Mouse (Mus musculus) intestine, embryonic 16.5 days (tissue): ENCODE results near the gene Trappc2. TPM values are rescaled to one million over a fixed set of nuclear protein-coding genes. Genes with fewer than 3 reads are reported as not detected.

Source experiments
- ATAC-seq: fragments of 200-750 bp; cut with Nextera tagmentation; 2 replicates; pipeline ENCODE4 v1.8.0; 2017; ENCODE audit warnings: moderate TSS enrichment, moderate library complexity
- H3K27ac ChIP-seq: fragments of 300-500 bp; sonication (generic); 2 replicates; pipeline ENCODE4 v1.5.1; 2014; ENCODE audit warnings: mild to moderate bottlenecking, low read length
- H3K27me3 ChIP-seq: fragments of 300-500 bp; sonication (generic); replicated peaks from 2 replicates; pipeline ENCODE4 v1.6.1; 2014; ENCODE audit warnings: low read length, control low read depth, mixed read lengths; ENCODE audit not compliant: control insufficient read depth, insufficient read depth
- H3K36me3 ChIP-seq: fragments of 300-500 bp; sonication (generic); 2 replicates; pipeline ENCODE4 v1.6.1; 2014; ENCODE audit warnings: low read length, control low read depth; ENCODE audit not compliant: control insufficient read depth, insufficient read depth
- H3K4me1 ChIP-seq: fragments of 300-500 bp; sonication (generic); 2 replicates; pipeline ENCODE4 v1.6.1; 2014; ENCODE audit warnings: low read length, control low read depth, mixed read lengths; ENCODE audit not compliant: control insufficient read depth, insufficient read depth
- H3K4me2 ChIP-seq: fragments of 300-500 bp; sonication (generic); 2 replicates; pipeline ENCODE4 v1.6.1; 2014; ENCODE audit warnings: low read depth, low read length, control low read depth
- H3K4me3 ChIP-seq: fragments of 300-500 bp; sonication (generic); 2 replicates; pipeline ENCODE4 v1.5.1; 2014; ENCODE audit warnings: mild to moderate bottlenecking, low read length
- H3K9ac ChIP-seq: fragments of 300-500 bp; sonication (generic); 2 replicates; pipeline ENCODE4 v1.6.1; 2014; ENCODE audit warnings: low read depth, low read length
- H3K9me3 ChIP-seq: fragments of 300-500 bp; sonication (generic); 2 replicates; pipeline ENCODE4 v1.6.1; 2016; ENCODE audit warnings: low read length, control low read depth; ENCODE audit not compliant: control insufficient read depth
- WGBS: fragments of 180-500 bp; shearing (Covaris S2); extraction: QIAGEN DNeasy Blood & Tissue Kit; methylation state at CpG from one replicate; pipeline ENCODE4 v1.1.7; 2014; 5-methylcytosine and 5-hydroxymethylcytosine counted together
- polyA plus RNA-seq: library from polyadenylated mRNA; unstranded; fragments of >200 nt; fragmentation: Nextera tagmentation; extraction: Ambion mirVana; gene quantifications from 2 replicates; pipeline ENCODE4 v1.2.1, GENCODE M21; 2015

Trappc2 gene
- polyA plus RNA-seq, result 20.5 and 21.2 TPM in 2 replicates

DNA sequence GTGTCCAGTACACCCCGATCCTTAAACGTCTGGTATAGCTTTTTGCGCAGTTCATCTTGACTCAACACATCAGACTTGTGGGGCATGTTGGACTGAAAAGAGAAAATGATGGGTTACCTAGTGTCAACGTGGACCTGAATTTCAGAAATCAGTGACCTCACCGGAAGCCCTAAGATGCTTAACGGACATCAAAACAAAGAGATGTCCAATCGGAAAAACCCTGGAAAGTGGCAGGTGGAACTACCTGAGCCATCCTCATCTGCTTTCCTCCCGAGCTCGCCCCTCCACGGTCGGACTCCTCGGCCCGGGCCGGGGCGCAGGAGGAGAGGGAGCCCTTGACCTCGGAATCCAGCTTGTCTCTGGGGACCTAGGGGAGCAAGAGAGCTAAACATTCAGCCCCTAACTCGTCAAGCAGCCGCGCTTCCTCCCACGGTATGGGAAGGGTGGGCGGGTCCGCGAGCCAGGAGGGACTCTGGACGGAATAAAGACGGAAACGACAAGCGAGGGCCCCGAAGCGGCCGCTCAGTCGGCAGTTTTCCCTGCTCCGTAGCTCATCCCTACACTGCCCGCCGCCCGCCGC lies at the start of gene Trappc2:
TSS of gene Trappc2 (plus strand) at position 539 of the 580 bp plus-strand sequence.
- H3K9me3 ChIP-seq, result no peaks in the 10 kb centered on the region
- no peaks in the 10 kb centered on the region; the same call in 1 of the 2 replicates for H3K27me3 ChIP-seq
- ATAC-seq, result peak; percentile 86
- H3K4me1 ChIP-seq, result no peaks in the 10 kb centered on the region
- peak within 1 kb of the TSS; percentile 79 for H3K9ac ChIP-seq
- no peaks in the 10 kb centered on the region for H3K36me3 ChIP-seq
- H3K4me3 ChIP-seq, result peak within 1 kb of the TSS; percentile 65
- H3K27ac ChIP-seq, result peak within 1 kb of the TSS; percentile 74
- WGBS, result 8% methylated on average over 35 of the region's 36 CpGs
- peak within 1 kb of the TSS; percentile 54 for H3K4me2 ChIP-seq

DNA sequence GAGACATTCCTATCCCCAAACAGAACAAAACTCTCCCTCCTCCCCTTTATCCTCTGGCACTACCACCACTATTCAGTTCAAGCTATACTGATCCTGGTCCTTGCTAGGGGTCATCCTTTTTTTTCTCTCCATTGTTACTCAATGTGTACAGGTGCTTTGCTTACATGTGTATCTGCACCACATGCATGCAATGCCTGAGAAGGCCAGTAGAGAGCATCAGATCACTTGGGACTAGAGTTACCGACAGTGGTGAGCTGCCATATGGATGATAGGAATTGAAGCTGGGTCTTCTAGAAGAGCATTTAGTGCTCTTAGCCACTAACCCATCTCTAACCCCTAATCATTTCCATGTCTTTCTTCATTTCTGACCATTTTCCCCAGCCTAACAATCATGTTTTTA lies 46.6 kb upstream of the Trappc2 start:
- Histone ChIP-seq H3K4me3 (no peak overlapping the region), H3K4me1 (no peaks in the 10 kb centered on the region), H3K27ac (no peak overlapping the region), H3K27me3 (no peaks in the 10 kb centered on the region), H3K4me2 (no peak overlapping the region), H3K9ac (no peak overlapping the region), H3K9me3 (no peaks in the 10 kb centered on the region), H3K36me3 (no peaks in the 10 kb centered on the region)
- WGBS, result 95% methylated on average over 1 of the region's 1 CpGs
- no peak for ATAC-seq

DNA sequence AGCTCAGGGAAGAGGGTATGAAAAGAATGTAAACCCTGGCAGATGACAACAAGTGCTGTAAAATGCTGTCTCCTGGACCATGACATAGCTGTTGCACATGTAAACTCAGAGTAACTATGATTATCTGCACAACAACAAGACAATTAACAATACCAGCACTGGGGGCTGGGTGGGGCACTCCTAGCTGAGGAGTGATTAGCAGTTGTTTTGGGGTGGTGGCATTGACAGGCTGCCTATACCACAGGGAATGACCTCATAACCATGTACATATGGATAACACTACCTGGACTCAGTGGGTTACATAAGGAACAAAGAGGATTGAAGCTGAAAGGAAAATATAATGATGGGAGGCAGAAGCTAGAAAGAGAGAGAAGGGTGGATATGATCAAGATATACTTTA lies 32.5 kb upstream of the Trappc2 start:
- H3K27me3 ChIP-seq, result 0 out of 2 replicates have a peak, but pooled peaks cover 7% of the 10 kb centered on the region
- H3K27ac ChIP-seq, result no peak overlapping the region
- no peak overlapping the region for H3K4me3 ChIP-seq
- no peaks in the 10 kb centered on the region for H3K36me3 ChIP-seq
- no peak overlapping the region for H3K9ac ChIP-seq
- H3K4me2 ChIP-seq, result no peak overlapping the region
- H3K4me1 ChIP-seq, result no peaks in the 10 kb centered on the region
- H3K9me3 ChIP-seq, result no peaks in the 10 kb centered on the region
- ATAC-seq, result no peak

GRCm38 (mm10) chrX:166416196-166416595 lies 24.2 kb upstream of the Trappc2 start:
- Histone ChIP-seq H3K4me2 (no peak overlapping the region), H3K36me3 (no peaks in the 10 kb centered on the region), H3K9me3 (no peaks in the 10 kb centered on the region), H3K4me1 (no peaks in the 10 kb centered on the region), H3K27me3 (no peaks in the 10 kb centered on the region), H3K27ac (no peak overlapping the region), H3K4me3 (no peak overlapping the region), H3K9ac (no peak overlapping the region)
- WGBS, result 75% methylated on average over 5 of the region's 6 CpGs
- ATAC-seq, result no peak

GRCm38 (mm10) chrX:166434812-166435211 lies 5.6 kb upstream of the Trappc2 start:
- H3K27ac ChIP-seq, result no peak overlapping the region
- 87% methylated on average over 2 of the region's 2 CpGs for WGBS

GRCm38 (mm10) chrX:166440616-166441063 lies 266 bp downstream of the Trappc2 start, which contains the start of gene Ofd1:
TSS of gene Ofd1 (minus strand) at chrX:166440704.
- no peaks in the 10 kb centered on the region for H3K36me3 ChIP-seq
- 11% methylated on average over 44 of the region's 44 CpGs for WGBS
- H3K27me3 ChIP-seq, result no peaks in the 10 kb centered on the region; the same call in 1 of the 2 replicates
- peak within 1 kb of the TSS; percentile 54 for H3K4me2 ChIP-seq
- peak within 1 kb of the TSS; percentile 65 for H3K4me3 ChIP-seq
- H3K27ac ChIP-seq, result peak within 1 kb of the TSS; percentile 74
- H3K9me3 ChIP-seq, result no peaks in the 10 kb centered on the region
- peak; percentile 100 for ATAC-seq
- H3K4me1 ChIP-seq, result no peaks in the 10 kb centered on the region
- H3K9ac ChIP-seq, result peak within 1 kb of the TSS; percentile 79

More at GRCm38 (mm10) chrX:166434812-166435211, 5.6 kb upstream of the Trappc2 start:
- Histone ChIP-seq H3K9me3 (no peaks in the 10 kb centered on the region), H3K27me3 (no peaks in the 10 kb centered on the region; the same call in 1 of the 2 replicates), H3K4me2 (no peak overlapping the region), H3K4me1 (no peaks in the 10 kb centered on the region), H3K36me3 (no peaks in the 10 kb centered on the region), H3K9ac (no peak overlapping the region), H3K4me3 (no peak overlapping the region)
- ATAC-seq, result no peak

- ATAC-seq, result no peak
- H3K4me1 ChIP-seq, result no peaks in the 10 kb centered on the region
- no peak overlapping the region for H3K27ac ChIP-seq
- no peak overlapping the region for H3K9ac ChIP-seq
- H3K27me3 ChIP-seq, result no peaks in the 10 kb centered on the region
- no peak overlapping the region for H3K4me2 ChIP-seq
- 84% methylated on average over 3 of the region's 3 CpGs for WGBS
- no peaks in the 10 kb centered on the region for H3K36me3 ChIP-seq
- no peak overlapping the region for H3K4me3 ChIP-seq
- H3K9me3 ChIP-seq, result no peaks in the 10 kb centered on the region
Measured at GRCm38 (mm10) chrX:166444552-166444951, 4.2 kb downstream of the Trappc2 start.

- H3K4me1 ChIP-seq, result no peaks in the 10 kb centered on the region
Measured at GRCm38 (mm10) chrX:166453532-166453931, 13.2 kb downstream of the Trappc2 start.

DNA sequence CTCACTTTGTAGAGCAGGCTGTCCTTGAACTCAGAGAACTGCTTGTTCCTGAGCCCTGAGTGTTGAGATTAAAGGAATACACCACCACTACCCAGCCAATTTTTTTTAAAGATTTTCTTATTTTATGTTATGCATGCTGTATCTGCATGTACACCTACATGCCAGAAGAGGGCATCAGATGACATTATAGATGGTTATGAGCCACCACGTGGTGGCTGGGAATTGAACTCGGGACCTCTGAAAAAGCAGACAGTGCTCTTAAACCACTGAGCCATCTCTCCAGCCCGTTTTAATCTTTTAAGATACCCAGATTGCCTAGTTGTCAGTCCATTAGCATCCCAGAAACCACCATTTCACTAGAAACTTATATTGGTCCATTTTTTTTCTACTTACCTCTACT lies 14.0 kb downstream of the Trappc2 start:
- Histone ChIP-seq H3K9ac (no peak overlapping the region), H3K9me3 (no peaks in the 10 kb centered on the region), H3K4me2 (no peak overlapping the region), H3K27me3 (no peaks in the 10 kb centered on the region), H3K36me3 (no peaks in the 10 kb centered on the region), H3K4me3 (no peak overlapping the region), H3K4me1 (no peaks in the 10 kb centered on the region), H3K27ac (no peak overlapping the region)
- WGBS, result 66% methylated on average over 3 of the region's 3 CpGs
- no peak for ATAC-seq

More at GRCm38 (mm10) chrX:166453532-166453931, 13.2 kb downstream of the Trappc2 start:
- Histone ChIP-seq H3K36me3 (no peaks in the 10 kb centered on the region), H3K27me3 (no peaks in the 10 kb centered on the region), H3K4me2 (no peak overlapping the region), H3K9me3 (no peaks in the 10 kb centered on the region), H3K4me3 (no peak overlapping the region), H3K27ac (no peak overlapping the region), H3K9ac (no peak overlapping the region)
- no peak for ATAC-seq
- WGBS, result 77% methylated on average over 6 of the region's 6 CpGs

DNA sequence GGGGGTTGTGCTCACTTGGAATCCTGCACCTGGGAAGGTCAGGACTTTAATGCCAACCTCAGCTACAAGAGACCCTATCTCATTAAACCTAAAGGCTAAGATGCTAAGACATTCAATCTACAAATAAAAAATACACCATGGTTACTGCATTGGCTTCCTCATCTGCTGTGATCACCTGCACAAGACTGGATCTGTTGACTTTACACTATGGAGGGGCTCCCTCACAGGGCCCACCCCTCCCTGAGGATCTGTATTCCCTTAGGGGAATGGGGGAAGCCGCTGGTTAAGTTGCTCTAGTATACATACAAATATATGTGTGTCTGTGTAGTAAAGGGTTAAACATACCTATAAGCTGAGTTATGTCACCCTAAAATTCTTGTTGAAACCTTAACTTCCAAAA lies 15.2 kb downstream of the Trappc2 start:
- Histone ChIP-seq H3K4me2 (no peak overlapping the region), H3K9me3 (no peaks in the 10 kb centered on the region), H3K9ac (no peak overlapping the region), H3K4me3 (no peak overlapping the region), H3K4me1 (no peaks in the 10 kb centered on the region), H3K36me3 (no peaks in the 10 kb centered on the region), H3K27me3 (no peaks in the 10 kb centered on the region), H3K27ac (no peak overlapping the region)
- 93% methylated on average over 1 of the region's 1 CpGs for WGBS
- ATAC-seq, result no peak
